Mouse (Mus musculus) forelimb bud, embryonic 11.5 days (tissue): Measurements from ENCODE around the gene Gfm1.

ENCODE experiments used
- DNase-seq: peaks from one replicate; pipeline ENCODE4 v3.0.0-alpha.2; 2012; ENCODE audit warnings: low read depth, low spot score

Gene Gfm1

GRCm38 (mm10) chr3:67496310-67496709 lies 66.4 kb downstream of the Gfm1 start:
- DNase-seq, result no peak

- no peak for DNase-seq
Observed at GRCm38 (mm10) chr3:67497998-67498397, 68.1 kb downstream of the Gfm1 start.

GRCm38 (mm10) chr3:67498773-67499405 lies 69.0 kb downstream of the Gfm1 start:
- no peak for DNase-seq

- no peak for DNase-seq
Observed at GRCm38 (mm10) chr3:67499406-67499791, 69.5 kb downstream of the Gfm1 start.

- DNase-seq, result no peak
Observed at GRCm38 (mm10) chr3:67503878-67504277, 74.0 kb downstream of the Gfm1 start.

GRCm38 (mm10) chr3:67505286-67505685 lies 75.4 kb downstream of the Gfm1 start:
- no peak for DNase-seq

- no peak for DNase-seq
Observed at GRCm38 (mm10) chr3:67508216-67508892, 78.5 kb downstream of the Gfm1 start.

GRCm38 (mm10) chr3:67512807-67513206 lies 82.9 kb downstream of the Gfm1 start:
- peak; percentile 83 for DNase-seq

- DNase-seq, result no peak
Observed at GRCm38 (mm10) chr3:67514801-67515273, 84.9 kb downstream of the Gfm1 start.

GRCm38 (mm10) chr3:67515274-67515801 lies 85.4 kb downstream of the Gfm1 start, which contains the start of gene Rarres1:
TSS of gene Rarres1 (minus strand) at chr3:67515523.
- no peak for DNase-seq

- DNase-seq, result peak; percentile 29
Observed at GRCm38 (mm10) chr3:67520568-67521143, 90.8 kb downstream of the Gfm1 start.

- no peak for DNase-seq
Observed at GRCm38 (mm10) chr3:67522709-67523108, 92.8 kb downstream of the Gfm1 start.

- no peak for DNase-seq
Observed at GRCm38 (mm10) chr3:67524768-67525167, 94.9 kb downstream of the Gfm1 start.
